25 mouse cellular contexts compared by ENCODE assay signal in genomic region chr10:59426371-59426770, GRCm38 (mm10). TPM values are rescaled to one million over a fixed set of nuclear protein-coding genes. Genes with fewer than 3 reads are reported as not detected.
DNase-seq lines count a peak whose midpoint lies in the region; ATAC-seq and TF ChIP-seq lines count a peak whose summit lies in the region.
"Had no signal": no experiment of that assay in that cellular context is flagged by ENCODE, and none has a peak within 500 bp of the region (broad histone marks: within the 10 kb centered on the region; RNA-seq: fewer than 3 reads in every experiment).

No protein-coding gene starts in this region.

- no peak overlapping the region for H3K9ac ChIP-seq in kidney, postnatal 0 days (ENCODE audit: low read depth, low read length)
- H3K9ac ChIP-seq in kidney, embryonic 15.5 days = no peak overlapping the region
- H3K9ac ChIP-seq: embryonic facial prominence, embryonic 12.5 days; forebrain, embryonic 12.5 days; forebrain, postnatal 0 days; hindbrain, embryonic 13.5 days had no signal

- H3K4me1 ChIP-seq in kidney, postnatal 0 days (replicated peaks; ENCODE audit: insufficient read depth, low read length) = 0 out of 2 replicates have a peak, but pooled peaks cover 11% of the 10 kb centered on the region
- H3K4me1 ChIP-seq in kidney, embryonic 15.5 days = peaks cover 32% of the 10 kb centered on the region
- H3K4me1 ChIP-seq in megakaryocyte, embryonic 14.5 days = peaks cover 78% of the 10 kb centered on the region
- H3K4me1 ChIP-seq: embryonic facial prominence, embryonic 12.5 days; forebrain, embryonic 12.5 days had no signal

- WGBS in kidney, postnatal 0 days = 34% methylated on average over 4 of the region's 4 CpGs
- WGBS in kidney, embryonic 15.5 days = 31% methylated on average over 4 of the region's 4 CpGs

- peak; percentile 54 for DNase-seq in heart, adult 11 months
- DNase-seq in heart, postnatal 25 days (ENCODE audit: low spot score) = no peak
- DNase-seq in kidney, postnatal 0 days (ENCODE audit: low spot score) = peak; percentile 63
- DNase-seq: adrenal gland, postnatal 14 days; cerebellum, adult 11-12 months; cerebellum, adult 9-10 months; cerebellum, postnatal 25 days; forebrain, postnatal 0 days; gastrocnemius, postnatal 36 days; heart, adult 18-20 months; heart, postnatal 10 days had no signal

- H3K27me3 ChIP-seq in kidney, postnatal 0 days (ENCODE audit: insufficient read depth, low read length) = no peaks in the 10 kb centered on the region
- H3K27me3 ChIP-seq in kidney, embryonic 15.5 days = peaks cover 6% of the 10 kb centered on the region; the same call in 1 of the 2 replicates
- H3K27me3 ChIP-seq in megakaryocyte, embryonic 14.5 days (replicated peaks) = no peaks in the 10 kb centered on the region
- H3K27me3 ChIP-seq: CH12.LX; embryonic facial prominence, embryonic 12.5 days; forebrain, embryonic 12.5 days; hindbrain, embryonic 13.5 days; Patski had no signal

- H3K36me3 ChIP-seq in kidney, postnatal 0 days (ENCODE audit: insufficient read depth, low read length) = no peaks in the 10 kb centered on the region
- H3K36me3 ChIP-seq in kidney, embryonic 15.5 days = no peaks in the 10 kb centered on the region
- peaks cover 55% of the 10 kb centered on the region for H3K36me3 ChIP-seq in megakaryocyte, embryonic 14.5 days (replicated peaks; ENCODE audit: low read length)
- H3K36me3 ChIP-seq: embryonic facial prominence, embryonic 12.5 days; forebrain, embryonic 12.5 days; heart, embryonic 10.5 days; hindbrain, embryonic 13.5 days had no signal

- intact Hi-C loops in heart, postnatal 25 days (cut with DNase I) = no loop called here

- H3K9me3 ChIP-seq in kidney, postnatal 0 days (replicated peaks; ENCODE audit: low read length) = no peaks in the 10 kb centered on the region
- H3K9me3 ChIP-seq in kidney, embryonic 15.5 days (replicated peaks) = no peaks in the 10 kb centered on the region
- H3K9me3 ChIP-seq in megakaryocyte, embryonic 14.5 days = no peaks in the 10 kb centered on the region
- H3K9me3 ChIP-seq: embryonic facial prominence, embryonic 12.5 days; forebrain, embryonic 12.5 days; heart, embryonic 10.5 days; hindbrain, embryonic 13.5 days had no signal

- TF ChIP-seq CTCF in kidney, postnatal 0 days (IDR thresholded peaks at IDR 0.05; ENCODE audit: low read depth) = no peak

- H3K4me2 ChIP-seq in kidney, postnatal 0 days (ENCODE audit: low read length) = no peak overlapping the region
- no peak overlapping the region for H3K4me2 ChIP-seq in kidney, embryonic 15.5 days
- H3K4me2 ChIP-seq: embryonic facial prominence, embryonic 12.5 days; forebrain, embryonic 12.5 days; hindbrain, embryonic 13.5 days had no signal

- no peak for ATAC-seq in kidney, postnatal 0 days (replicated peaks; ENCODE audit: low FRiP score, low read depth)
- ATAC-seq in kidney, embryonic 15.5 days (replicated peaks; ENCODE audit: low FRiP score) = no peak
- no peak for ATAC-seq in megakaryocyte, adult 5-6 weeks (ENCODE audit: poor library complexity, severe bottlenecking)
- ATAC-seq: activated CD4-positive, CD25-positive, alpha-beta regulatory T cell, adult 4 months; forebrain, postnatal 0 days; Patski had no signal

- H3K4me3 ChIP-seq in kidney, postnatal 0 days (replicated peaks; ENCODE audit: low read depth, low read length) = no peak overlapping the region
- H3K4me3 ChIP-seq in kidney, embryonic 15.5 days (replicated peaks) = no peak overlapping the region
- peak overlapping the region; percentile 35 for H3K4me3 ChIP-seq in megakaryocyte, embryonic 14.5 days (replicated peaks)
- H3K4me3 ChIP-seq: embryonic facial prominence, embryonic 12.5 days; forebrain, embryonic 12.5 days; heart, embryonic 10.5 days; hindbrain, embryonic 13.5 days had no signal

- H3K27ac ChIP-seq in kidney, postnatal 0 days = no peak overlapping the region
- H3K27ac ChIP-seq in kidney, embryonic 15.5 days = no peak overlapping the region
- H3K27ac ChIP-seq: embryonic facial prominence, embryonic 12.5 days; forebrain, embryonic 12.5 days; heart, embryonic 10.5 days; hindbrain, embryonic 13.5 days had no signal

RNA-seq across cellular contexts. Expression of gene Oit3, which starts 15.2 kb away (rescaled TPM):
- not detected for total RNA-seq in heart, postnatal 25 days (2021)
- polyA plus RNA-seq in kidney, postnatal 0 days (2015; fragmentation: Nextera tagmentation; extraction: Ambion mirVana) = 1.6 and 1.7 TPM in 2 replicates
- polyA plus RNA-seq in kidney, embryonic 15.5 days (2015; fragmentation: Nextera tagmentation; extraction: Ambion mirVana) = 1.9 and 2.3 TPM in 2 replicates
- 1.3 TPM in 1 of 2 replicates, not detected in the other for polyA plus RNA-seq in megakaryocyte, embryonic 14.5 days (2012; ENCODE audit: insufficient read depth, low replicate concordance)
- total RNA-seq in megakaryocyte, adult 5-6 weeks (2015) = 0.50 and 1.2 TPM in 2 replicates
- 0.66 and 7.1 TPM in 2 replicates for total RNA-seq in megakaryocyte, adult 5-6 weeks (2017)
- total RNA-seq: gastrocnemius, adult 18-20 months; heart, adult 18-20 months had no signal
- polyA plus RNA-seq: activated CD4-positive, CD25-positive, alpha-beta regulatory T cell, adult 4 months had no signal

RNA-seq across cellular contexts. Expression of gene Pla2g12b, which starts 22.9 kb away (rescaled TPM):
- total RNA-seq in heart, postnatal 25 days (2021) = not detected
- polyA plus RNA-seq in kidney, postnatal 0 days (2015; fragmentation: Nextera tagmentation; extraction: Ambion mirVana) = 0.33 and 0.38 TPM in 2 replicates
- polyA plus RNA-seq in kidney, embryonic 15.5 days (2015; fragmentation: Nextera tagmentation; extraction: Ambion mirVana) = 0.66 and 0.95 TPM in 2 replicates
- not detected in 2 replicates for polyA plus RNA-seq in megakaryocyte, embryonic 14.5 days (2012; ENCODE audit: insufficient read depth, low replicate concordance)
- not detected in 2 replicates for total RNA-seq in megakaryocyte, adult 5-6 weeks (2015)
- not detected in 2 replicates for total RNA-seq in megakaryocyte, adult 5-6 weeks (2017)
- total RNA-seq: adrenal gland, adult 18-20 months; CH12.LX; forebrain, postnatal 0 days; gastrocnemius, adult 18-20 months; gastrocnemius, postnatal 36 days; heart, adult 18-20 months; heart, postnatal 10 days; hematopoietic stem cell, adult 5-6 weeks had no signal
- polyA plus RNA-seq: activated CD4-positive, CD25-positive, alpha-beta regulatory T cell, adult 4 months; cortical plate, adult 2 months; embryonic facial prominence, embryonic 12.5 days; forebrain, embryonic 12.5 days; forebrain, postnatal 0 days; hindbrain, embryonic 13.5 days; Patski had no signal

RNA-seq across cellular contexts. Expression of gene Gm10273, which starts 30.9 kb away (rescaled TPM):
- 100 to 1,000 TPM; 130 to 168 TPM for total RNA-seq in heart, postnatal 25 days (2021)
- 7.4 and 10.0 TPM in 2 replicates for polyA plus RNA-seq in kidney, postnatal 0 days (2015; fragmentation: Nextera tagmentation; extraction: Ambion mirVana)
- not detected in 2 replicates for polyA plus RNA-seq in kidney, embryonic 15.5 days (2015; fragmentation: Nextera tagmentation; extraction: Ambion mirVana)
- polyA plus RNA-seq in megakaryocyte, embryonic 14.5 days (2012; ENCODE audit: insufficient read depth, low replicate concordance) = 0.54 TPM in 1 of 2 replicates, not detected in the other
- 33.3 and 39.3 TPM in 2 replicates for total RNA-seq in megakaryocyte, adult 5-6 weeks (2015)
- 25.7 and 55.3 TPM in 2 replicates for total RNA-seq in megakaryocyte, adult 5-6 weeks (2017)
